Mouse (Mus musculus) neural tube, embryonic 10.5 days (tissue): Measurements from ENCODE around the gene Casz1.
A peak's percentile ranks its signal among the peaks of the same experiment; 100 is the strongest.

Experiments used
- DNase-seq: peaks from one replicate; pipeline ENCODE4 v3.0.0-alpha.2; 2017; ENCODE audit warnings: low spot score; ENCODE audit errors: extremely low spot score

The Casz1 gene

GRCm38 (mm10) chr4:148876166-148876565, 71.9 kb downstream of the Casz1 start:
- no peak for DNase-seq

DNA sequence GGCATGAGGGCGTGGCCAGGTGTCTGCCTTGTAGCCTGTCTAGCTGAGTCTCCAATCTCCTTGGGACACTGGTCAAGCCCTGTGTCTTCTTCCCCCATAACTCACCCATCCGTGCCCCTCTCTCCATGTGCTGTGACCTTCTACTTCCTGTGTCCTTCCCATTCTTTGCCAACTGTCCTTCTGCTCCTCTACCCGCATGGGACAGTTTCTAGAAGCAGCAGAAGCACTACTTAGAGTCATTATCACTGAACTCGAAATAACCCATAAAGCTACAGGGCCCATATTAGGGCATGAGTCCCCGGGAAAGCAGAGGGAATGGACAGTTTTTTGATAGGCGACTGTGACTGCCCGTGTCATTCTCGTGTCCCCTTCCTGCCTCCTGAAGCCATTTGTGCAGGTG, 72.6 kb downstream of the Casz1 start:
- DNase-seq: no peak

DNA sequence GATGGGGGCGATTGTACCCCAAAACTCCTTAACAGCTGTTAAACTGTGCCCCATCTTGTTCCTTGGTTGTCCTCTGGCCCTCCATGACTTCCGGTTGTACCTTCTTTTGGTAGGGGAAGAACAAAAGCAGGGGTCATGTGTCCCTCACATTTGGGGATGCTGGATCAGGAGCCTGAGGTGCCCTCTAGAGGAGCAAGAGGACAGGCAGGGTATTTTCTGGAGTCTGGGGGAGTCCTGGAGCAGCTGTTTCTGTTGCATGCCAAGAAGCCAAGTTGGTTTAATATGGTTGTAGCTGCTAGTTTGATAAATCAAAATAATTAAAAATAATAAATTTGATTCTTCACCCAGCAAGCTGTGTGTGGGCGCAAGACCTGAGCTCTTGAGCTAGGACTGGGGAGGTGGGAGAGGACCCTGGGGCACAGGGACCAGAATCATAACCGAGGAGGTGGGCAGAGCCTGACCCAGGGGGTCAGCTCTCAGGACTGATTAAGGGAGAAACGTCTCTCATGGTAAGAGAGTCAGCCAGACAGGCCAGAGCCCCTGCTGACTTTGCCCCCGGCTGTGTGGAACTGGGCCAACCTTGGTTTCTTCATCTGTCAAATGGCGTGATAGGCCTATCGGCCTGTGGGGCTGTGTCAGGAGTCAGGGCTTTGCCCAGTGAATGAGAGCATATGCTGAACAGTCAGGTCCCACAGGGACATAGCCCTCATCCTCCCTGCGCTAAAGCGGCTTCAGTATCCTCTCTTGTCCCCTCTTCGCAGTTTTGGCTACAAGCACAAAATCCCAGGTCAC, 74.2 kb downstream of the Casz1 start:
- DNase-seq: no peak

- DNase-seq: no peak
Measured at GRCm38 (mm10) chr4:148878984-148879610, 74.9 kb downstream of the Casz1 start.

DNA sequence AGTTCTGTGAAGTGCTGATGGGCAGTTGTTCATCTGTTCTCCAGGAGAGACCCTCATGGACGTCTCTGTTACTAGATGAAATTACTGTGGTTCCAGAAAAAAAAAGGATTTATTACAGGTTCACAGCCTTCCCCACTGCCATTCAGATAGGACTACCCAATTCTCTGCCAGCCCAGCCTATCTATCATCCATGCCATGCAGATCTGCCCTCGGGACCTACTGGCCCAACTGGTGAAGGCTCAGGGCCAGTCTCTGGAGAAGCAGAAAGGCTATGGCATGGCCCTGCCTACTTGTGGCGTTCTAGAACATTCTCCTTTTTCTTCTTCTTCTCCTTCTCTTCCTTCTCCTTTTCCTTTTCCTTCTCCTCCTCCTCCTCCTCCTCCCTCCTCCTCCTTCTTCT, 75.4 kb downstream of the Casz1 start:
- no peak for DNase-seq

DNA sequence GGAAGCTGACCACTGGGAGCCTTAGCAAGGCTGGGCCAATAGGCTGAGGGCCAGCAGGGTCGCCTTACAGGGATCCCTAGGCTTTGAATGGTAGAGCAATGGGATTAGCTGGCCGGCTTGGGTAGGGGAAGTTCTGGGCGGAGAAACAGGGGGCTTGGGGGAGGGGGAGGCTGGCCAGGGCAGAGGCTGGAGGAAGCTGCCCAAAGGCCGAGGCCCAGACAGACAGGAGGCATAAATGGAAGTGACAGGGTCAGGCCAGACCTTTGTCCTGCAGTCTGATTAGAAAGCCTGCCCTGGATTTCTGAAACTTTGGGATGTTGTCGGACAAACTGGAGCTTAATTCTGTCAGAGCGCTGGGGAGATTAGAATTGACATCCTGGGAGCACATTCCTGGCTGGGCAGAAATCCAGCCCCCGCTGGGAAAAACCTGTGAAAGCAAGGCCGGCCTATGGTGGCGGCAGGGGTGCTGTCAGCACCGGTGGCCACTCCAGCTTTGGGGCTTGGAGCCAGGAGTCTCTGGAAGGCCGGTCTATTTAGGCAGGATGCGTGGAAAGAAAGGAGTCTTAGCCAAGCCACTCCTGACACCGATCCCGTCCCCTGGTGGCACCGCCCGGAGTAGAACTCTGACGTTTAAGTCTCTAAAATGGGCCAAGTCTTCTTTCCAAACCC, 76.9 kb downstream of the Casz1 start:
- DNase-seq: no peak

- no peak for DNase-seq
Measured at GRCm38 (mm10) chr4:148881838-148882237, 77.6 kb downstream of the Casz1 start.

GRCm38 (mm10) chr4:148882360-148882929, 78.2 kb downstream of the Casz1 start:
- DNase-seq: no peak

GRCm38 (mm10) chr4:148884596-148884995, 80.4 kb downstream of the Casz1 start:
- DNase-seq: no peak

DNA sequence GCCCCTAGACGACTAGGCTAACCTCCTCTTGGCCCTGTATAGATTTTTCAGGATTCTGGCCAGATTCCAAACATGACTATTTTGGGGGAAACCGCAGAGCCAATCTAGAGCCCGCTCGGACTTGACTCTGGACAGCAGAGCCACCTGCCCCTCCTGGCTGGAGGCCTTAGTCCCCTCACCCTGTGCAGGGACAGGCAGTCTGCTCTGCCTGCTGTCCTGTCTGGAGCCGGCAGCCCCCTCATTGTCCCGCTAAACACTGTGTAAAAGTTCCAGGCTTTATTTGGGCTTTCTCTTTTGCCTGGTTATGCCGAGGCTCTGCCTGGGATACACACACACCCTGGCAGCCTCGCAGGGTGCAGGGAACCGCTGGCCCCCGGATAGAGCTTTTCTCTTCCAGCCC, 81.2 kb downstream of the Casz1 start:
- no peak for DNase-seq

- no peak for DNase-seq
Measured at GRCm38 (mm10) chr4:148885921-148886540, 81.8 kb downstream of the Casz1 start.

GRCm38 (mm10) chr4:148888229-148888628, 84.0 kb downstream of the Casz1 start:
- no peak for DNase-seq

DNA sequence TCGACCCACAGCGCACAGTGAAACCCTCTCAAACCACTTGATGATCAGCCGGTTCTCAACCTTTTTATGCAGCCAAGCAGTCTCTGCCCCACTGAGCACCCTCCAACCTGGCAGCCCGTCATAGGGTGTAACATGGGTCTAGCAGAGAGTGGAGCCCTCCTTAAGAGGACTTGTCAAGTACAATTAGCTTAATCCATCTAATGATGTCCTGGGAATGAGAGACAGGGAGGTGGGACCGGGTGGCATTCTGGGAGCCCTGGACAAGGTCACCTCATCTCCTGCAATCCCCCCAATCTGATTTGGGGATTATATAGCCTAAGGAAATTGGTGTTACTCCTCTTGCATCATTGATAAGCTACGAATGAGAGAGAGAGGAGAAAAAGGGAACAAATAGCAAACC, 84.8 kb downstream of the Casz1 start:
- no peak for DNase-seq

DNA sequence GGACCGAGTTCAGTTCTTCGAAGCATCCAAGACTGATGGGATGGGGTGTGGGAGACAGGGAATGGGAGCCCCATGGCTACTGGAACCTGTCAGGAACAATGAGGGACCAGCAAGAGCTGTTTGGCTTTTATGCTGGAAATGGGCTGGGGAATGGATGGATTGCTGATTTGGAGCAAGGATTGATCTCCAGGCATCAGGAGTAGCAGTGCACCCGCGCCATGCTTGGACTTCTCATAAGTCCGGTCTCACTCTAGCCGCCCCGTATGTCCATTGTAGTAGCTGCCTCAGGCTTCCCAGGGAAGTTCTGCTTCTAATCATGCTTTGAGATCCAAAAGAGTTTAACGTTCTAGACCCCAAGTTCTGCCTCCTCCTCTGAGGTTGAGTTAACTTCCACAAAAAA, 86.2 kb downstream of the Casz1 start:
- no peak for DNase-seq

GRCm38 (mm10) chr4:148890892-148891838, 86.9 kb downstream of the Casz1 start:
- peak; percentile 91 for DNase-seq

DNA sequence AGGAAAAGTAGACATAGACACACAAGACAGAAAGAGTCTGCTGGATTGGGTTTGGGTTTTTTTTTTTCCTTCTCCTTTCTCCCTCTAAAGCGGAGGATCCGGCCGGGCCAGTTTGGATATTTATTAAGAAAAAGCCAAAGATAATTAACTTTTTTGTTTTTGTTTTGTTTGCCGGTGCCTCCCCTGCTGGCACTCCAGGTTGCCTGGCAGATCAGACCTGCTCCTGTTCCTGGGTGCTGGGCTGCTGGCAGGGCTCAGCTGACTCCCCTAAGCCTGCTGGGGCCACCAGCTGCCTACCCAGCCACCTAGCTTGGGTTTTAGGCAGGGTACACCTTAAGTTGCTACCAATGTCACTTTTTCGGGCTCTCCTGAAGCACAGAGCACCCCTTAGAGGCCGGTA, 91.9 kb downstream of the Casz1 start:
- no peak for DNase-seq

GRCm38 (mm10) chr4:148899927-148900294, 95.7 kb downstream of the Casz1 start:
- DNase-seq: no peak

GRCm38 (mm10) chr4:148900295-148901211, 96.3 kb downstream of the Casz1 start:
- peak; percentile 82 for DNase-seq

DNA sequence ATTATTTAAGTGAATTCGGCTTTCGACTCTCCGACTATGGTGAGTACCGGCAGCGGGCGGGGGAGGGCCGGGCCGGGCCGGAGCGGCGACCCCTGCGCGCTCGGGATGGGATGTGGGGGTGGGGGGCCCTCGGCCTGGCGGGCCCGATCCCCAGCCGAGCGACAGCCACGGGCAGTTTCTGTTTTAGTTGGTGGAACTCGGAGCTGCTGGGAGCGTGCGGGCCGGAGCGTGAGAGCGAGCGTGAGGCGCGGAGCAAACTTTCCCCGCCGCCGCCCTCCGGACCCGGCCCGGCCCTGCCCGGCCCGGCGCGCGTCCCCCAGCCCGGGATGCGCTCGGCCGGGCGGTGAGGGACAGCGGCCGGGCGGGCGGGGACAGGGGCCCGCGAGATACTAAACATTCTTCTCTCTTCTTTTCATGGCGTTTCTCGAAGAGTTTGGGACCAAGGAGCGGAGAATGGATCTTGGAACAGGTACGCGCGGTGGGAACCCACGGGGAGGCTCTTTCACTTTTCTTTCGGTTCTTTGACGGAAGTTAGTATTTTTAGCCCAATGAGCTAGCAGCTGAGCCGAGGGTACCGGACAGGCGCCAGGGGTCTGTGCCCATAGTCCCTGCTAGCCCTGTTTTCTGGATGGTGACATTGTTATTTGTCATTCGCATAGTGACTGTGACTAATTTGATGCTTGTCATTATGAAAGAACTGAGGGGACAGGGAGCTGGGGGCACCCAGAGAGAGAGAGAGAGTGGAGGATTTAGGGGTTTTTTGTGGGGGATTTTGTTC, 97.2 kb downstream of the Casz1 start:
- DNase-seq: no peak
